Mouse (Mus musculus): Measurements from ENCODE around the gene Acad11. TPM values are rescaled to one million over a fixed set of nuclear protein-coding genes. Genes with fewer than 3 reads are reported as not detected.
A peak's percentile ranks its signal among the peaks of the same experiment; 100 is the strongest.

Gene Acad11
- total and polyA plus RNA-seq, 2 experiments from 2014 or later = 17.4 to 58.5 TPM

GRCm38 (mm10) chr9:104107482-104107881, 44.3 kb downstream of the Acad11 start:
- WGBS = 28% methylated on average over 6 of the region's 6 CpGs
- peak; percentile 42 for DNase-seq (ENCODE audit: low spot score)

DNA sequence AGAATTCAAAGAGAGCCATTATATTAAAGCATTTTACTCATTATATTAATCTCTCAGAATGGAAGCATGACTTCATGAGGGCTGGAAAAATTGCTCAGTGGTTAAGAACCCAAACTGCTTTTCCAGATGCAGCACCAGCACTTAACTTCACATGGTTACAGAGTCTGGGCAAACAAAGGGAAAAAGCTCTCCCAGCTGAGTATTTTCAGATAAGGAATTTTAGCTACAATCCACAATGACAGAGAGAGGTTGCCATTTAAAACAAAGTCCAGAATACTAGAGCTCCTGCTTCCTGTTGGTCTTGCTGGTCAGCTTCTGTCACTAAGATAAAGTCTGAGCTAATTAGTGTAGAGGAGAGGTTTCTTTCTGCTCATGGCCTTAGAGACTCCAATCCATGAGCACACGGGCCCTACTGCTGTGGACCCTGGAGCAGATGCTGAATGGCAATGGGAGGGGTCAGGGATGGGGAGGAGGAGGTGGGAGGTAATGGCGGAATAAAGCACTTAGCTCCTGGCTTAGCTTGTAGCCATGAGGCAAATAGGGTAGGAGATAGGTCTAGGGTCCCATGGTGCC, 45.5 kb downstream of the Acad11 start:
- H3K4me3 ChIP-seq (ENCODE audit: low read depth, low read length) = no peak overlapping the region
- no peaks in the 10 kb centered on the region for H3K27me3 ChIP-seq (ENCODE audit: control insufficient read depth, insufficient read depth, low read length)
- WGBS = 46% methylated on average over 2 of the region's 2 CpGs
- no peak overlapping the region for H3K4me2 ChIP-seq (ENCODE audit: low read depth, low read length)
- no peak overlapping the region for H3K9ac ChIP-seq (replicated peaks; ENCODE audit: low read depth, low read length)
- DNase-seq (ENCODE audit: low spot score) = peak; percentile 57
- ATAC-seq (ENCODE audit: insufficient read depth, low read depth) = peak; percentile 44
- no peaks in the 10 kb centered on the region for H3K4me1 ChIP-seq (ENCODE audit: control insufficient read depth, insufficient read depth)
- H3K9me3 ChIP-seq (replicated peaks; ENCODE audit: control insufficient read depth, low read length) = peaks cover 5% of the 10 kb centered on the region; the same call in 1 of the 2 replicates
- H3K27ac ChIP-seq (ENCODE audit: low read depth) = peak overlapping the region; percentile 22; the same call in 1 of the 2 replicates
- H3K36me3 ChIP-seq (replicated peaks; ENCODE audit: control insufficient read depth, insufficient read depth, low read length) = 0 out of 2 replicates have a peak, but pooled peaks cover 4% of the 10 kb centered on the region
- TF ChIP-seq CTCF (IDR thresholded peaks at IDR 0.05; ENCODE audit: low read depth) = no peak
- no peak for TF ChIP-seq EP300 (IDR thresholded peaks at IDR 0.05; ENCODE audit: low read depth)

More at GRCm38 (mm10) chr9:104107482-104107881, 44.3 kb downstream of the Acad11 start:
- Histone ChIP-seq H3K27me3 (ENCODE audit: control insufficient read depth, insufficient read depth, low read length) (no peaks in the 10 kb centered on the region), H3K4me3 (ENCODE audit: low read depth, low read length) (no peak overlapping the region), H3K4me2 (ENCODE audit: low read depth, low read length) (no peak overlapping the region), H3K27ac (ENCODE audit: low read depth) (0 out of 2 replicates have a peak overlapping the region, but pooled peaks have one; percentile 16), H3K36me3 (replicated peaks; ENCODE audit: control insufficient read depth, insufficient read depth, low read length) (0 out of 2 replicates have a peak, but pooled peaks cover 4% of the 10 kb centered on the region), H3K9me3 (replicated peaks; ENCODE audit: control insufficient read depth, low read length) (peaks cover 5% of the 10 kb centered on the region; the same call in 1 of the 2 replicates), H3K9ac (replicated peaks; ENCODE audit: low read depth, low read length) (no peak overlapping the region), H3K4me1 (ENCODE audit: control insufficient read depth, insufficient read depth) (no peaks in the 10 kb centered on the region)
- no peak for TF ChIP-seq EP300 (IDR thresholded peaks at IDR 0.05; ENCODE audit: low read depth)
- no peak for TF ChIP-seq CTCF (IDR thresholded peaks at IDR 0.05; ENCODE audit: low read depth)
- ATAC-seq (ENCODE audit: insufficient read depth, low read depth) = 0 out of 2 replicates have a peak, but pooled peaks have one; percentile 33

GRCm38 (mm10) chr9:104109151-104109550, 46.0 kb downstream of the Acad11 start:
- no peak for DNase-seq (ENCODE audit: low spot score)
- Histone ChIP-seq H3K4me3 (ENCODE audit: low read depth, low read length) (no peak overlapping the region), H3K9me3 (replicated peaks; ENCODE audit: control insufficient read depth, low read length) (peaks cover 5% of the 10 kb centered on the region; the same call in 1 of the 2 replicates), H3K27ac (ENCODE audit: low read depth) (no peak overlapping the region), H3K9ac (replicated peaks; ENCODE audit: low read depth, low read length) (no peak overlapping the region), H3K36me3 (replicated peaks; ENCODE audit: control insufficient read depth, insufficient read depth, low read length) (0 out of 2 replicates have a peak, but pooled peaks cover 5% of the 10 kb centered on the region), H3K4me2 (ENCODE audit: low read depth, low read length) (no peak overlapping the region), H3K4me1 (ENCODE audit: control insufficient read depth, insufficient read depth) (no peaks in the 10 kb centered on the region), H3K27me3 (ENCODE audit: control insufficient read depth, insufficient read depth, low read length) (no peaks in the 10 kb centered on the region)
- 83% methylated on average over 5 of the region's 5 CpGs for WGBS
- TF ChIP-seq EP300 (IDR thresholded peaks at IDR 0.05; ENCODE audit: low read depth) (no peak), CTCF (IDR thresholded peaks at IDR 0.05; ENCODE audit: low read depth) (no peak)
- no peak for ATAC-seq (ENCODE audit: insufficient read depth, low read depth)

DNA sequence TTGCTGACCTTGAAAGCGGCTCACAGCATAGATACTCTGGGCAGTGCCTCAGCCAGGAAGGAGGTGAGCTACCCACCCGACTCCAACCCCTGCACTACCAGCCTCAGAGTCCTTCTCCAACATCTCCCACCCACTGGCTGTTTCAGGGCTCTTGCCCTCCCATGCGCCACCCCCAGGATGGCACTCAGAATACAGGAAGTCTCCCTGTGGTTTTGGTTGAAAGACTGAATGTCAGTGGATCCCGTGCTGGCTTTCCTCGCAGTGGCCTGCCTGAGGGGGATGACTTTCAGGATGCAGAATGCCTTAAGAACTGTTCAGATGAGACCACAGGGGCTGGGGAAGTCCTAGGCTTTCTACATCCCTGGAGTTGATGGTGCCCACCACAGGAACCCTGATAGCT, 59.9 kb downstream of the Acad11 start:
- Histone ChIP-seq H3K27me3 (ENCODE audit: control insufficient read depth, insufficient read depth, low read length) (no peaks in the 10 kb centered on the region), H3K4me2 (ENCODE audit: low read depth, low read length) (no peak overlapping the region), H3K36me3 (replicated peaks; ENCODE audit: control insufficient read depth, insufficient read depth, low read length) (peaks cover 14% of the 10 kb centered on the region; the same call in 1 of the 2 replicates), H3K27ac (ENCODE audit: low read depth) (no peak overlapping the region), H3K4me3 (ENCODE audit: low read depth, low read length) (no peak overlapping the region), H3K9ac (replicated peaks; ENCODE audit: low read depth, low read length) (no peak overlapping the region), H3K4me1 (ENCODE audit: control insufficient read depth, insufficient read depth) (no peaks in the 10 kb centered on the region), H3K9me3 (replicated peaks; ENCODE audit: control insufficient read depth, low read length) (no peaks in the 10 kb centered on the region)
- TF ChIP-seq EP300 (IDR thresholded peaks at IDR 0.05; ENCODE audit: low read depth) (no peak), CTCF (IDR thresholded peaks at IDR 0.05; ENCODE audit: low read depth) (no peak)
- DNase-seq (ENCODE audit: low spot score) = no peak
- WGBS = 70% methylated on average over 5 of the region's 5 CpGs
- ATAC-seq (ENCODE audit: insufficient read depth, low read depth) = no peak

GRCm38 (mm10) chr9:104123622-104124021, 60.4 kb downstream of the Acad11 start:
- no peak overlapping the region for H3K9ac ChIP-seq (replicated peaks; ENCODE audit: low read depth, low read length)
- H3K4me1 ChIP-seq (ENCODE audit: control insufficient read depth, insufficient read depth) = no peaks in the 10 kb centered on the region
- WGBS = 52% methylated on average over 5 of the region's 5 CpGs
- H3K4me2 ChIP-seq (ENCODE audit: low read depth, low read length) = no peak overlapping the region
- peaks cover 14% of the 10 kb centered on the region; the same call in 1 of the 2 replicates for H3K36me3 ChIP-seq (replicated peaks; ENCODE audit: control insufficient read depth, insufficient read depth, low read length)
- TF ChIP-seq CTCF (IDR thresholded peaks at IDR 0.05; ENCODE audit: low read depth) = no peak
- no peak for TF ChIP-seq EP300 (IDR thresholded peaks at IDR 0.05; ENCODE audit: low read depth)
- DNase-seq (ENCODE audit: low spot score) (no peak), ATAC-seq (ENCODE audit: insufficient read depth, low read depth) (no peak)
- no peak overlapping the region for H3K27ac ChIP-seq (ENCODE audit: low read depth)
- H3K27me3 ChIP-seq (ENCODE audit: control insufficient read depth, insufficient read depth, low read length) = no peaks in the 10 kb centered on the region
- H3K9me3 ChIP-seq (replicated peaks; ENCODE audit: control insufficient read depth, low read length) = no peaks in the 10 kb centered on the region
- H3K4me3 ChIP-seq (ENCODE audit: low read depth, low read length) = no peak overlapping the region
